Mouse (Mus musculus) lung, postnatal 0 days (tissue): ENCODE measurements at regions not wholly inside any gene's neighbourhood (a gene's known extent, or its start where the extent isn't known, plus 50 kb on each side); places are given as distances from the start of the nearest gene placed in this dataset. TPM values are rescaled to one million over a fixed set of nuclear protein-coding genes. Genes with fewer than 3 reads are reported as not detected.

Source experiments
- ATAC-seq: fragments of 200-750 bp; cut with Nextera tagmentation; 2 replicates; pipeline ENCODE4 v1.8.0; 2017; ENCODE audit warnings: moderate library complexity
- DNase-seq: peaks from one replicate; pipeline ENCODE4 v3.0.0-alpha.2; 2016; ENCODE audit warnings: low spot score
- H3K27ac ChIP-seq: fragments of 300-500 bp; sonication (generic); 2 replicates; pipeline ENCODE4 v1.5.1; 2014; ENCODE audit warnings: antibody characterized with exemption, mild to moderate bottlenecking, low read length, mixed read lengths
- H3K27me3 ChIP-seq: fragments of 300-500 bp; sonication (generic); replicated peaks from 2 replicates; pipeline ENCODE4 v1.6.1; 2014; ENCODE audit warnings: low read length, mixed read lengths; ENCODE audit not compliant: insufficient read depth
- H3K36me3 ChIP-seq: fragments of 300-500 bp; sonication (generic); 2 replicates; pipeline ENCODE4 v1.6.1; 2014; ENCODE audit warnings: low read length, mixed read lengths; ENCODE audit not compliant: insufficient read depth
- H3K4me1 ChIP-seq: fragments of 300-500 bp; sonication (generic); 2 replicates; pipeline ENCODE4 v1.6.1; 2014; ENCODE audit warnings: antibody characterized with exemption, low read depth, low read length, mixed read lengths; ENCODE audit not compliant: insufficient read depth
- H3K4me2 ChIP-seq: fragments of 300-500 bp; sonication (generic); replicated peaks from 2 replicates; pipeline ENCODE4 v1.6.1; 2014; ENCODE audit warnings: low read depth, mild to moderate bottlenecking, low read length, moderate library complexity, mixed read lengths
- H3K4me3 ChIP-seq: fragments of 300-500 bp; sonication (generic); 2 replicates; pipeline ENCODE4 v1.5.1; 2014; ENCODE audit warnings: low read depth, low read length
- H3K9ac ChIP-seq: fragments of 300-500 bp; sonication (generic); replicated peaks from 2 replicates; pipeline ENCODE4 v1.6.1; 2014; ENCODE audit warnings: low read depth, mild to moderate bottlenecking
- H3K9me3 ChIP-seq: fragments of 300-500 bp; sonication (generic); 2 replicates; pipeline ENCODE4 v1.6.1; 2016; ENCODE audit warnings: low read length, mixed read lengths
- CTCF ChIP-seq: IDR thresholded peaks from 2 replicates; pipeline ENCODE4 v1.5.1; 2016; ENCODE audit warnings: antibody characterized with exemption, mild to moderate bottlenecking
- EP300 ChIP-seq: IDR thresholded peaks from 2 replicates; pipeline ENCODE4 v1.6.1; 2016; ENCODE audit warnings: antibody characterized with exemption, mild to moderate bottlenecking, control low read depth
- WGBS: fragments of 180-500 bp; shearing (Covaris S2); extraction: QIAGEN DNeasy Blood & Tissue Kit; methylation state at CpG from one replicate; pipeline ENCODE4 v1.1.7; 2014; 5-methylcytosine and 5-hydroxymethylcytosine counted together
- microRNA-seq: library from miRNA; unstranded; fragments of <30 nt; microRNA quantifications from one replicate; pipeline ENCODE4, GENCODE M21; 2016

GRCm38 (mm10) chr5:7820592-7820991 lies 139.7 kb upstream of the Steap4 start:
- Histone ChIP-seq H3K27ac (no peak overlapping the region), H3K4me3 (no peak overlapping the region), H3K9ac (no peak overlapping the region), H3K4me2 (no peak overlapping the region), H3K4me1 (no peaks in the 10 kb centered on the region), H3K9me3 (no peaks in the 10 kb centered on the region), H3K36me3 (no peaks in the 10 kb centered on the region), H3K27me3 (no peaks in the 10 kb centered on the region)
- DNase-seq (no peak), ATAC-seq (no peak)
- 30% methylated on average over 5 of the region's 5 CpGs for WGBS
- peak; percentile 44 for TF ChIP-seq CTCF
- TF ChIP-seq EP300 = no peak

GRCm38 (mm10) chr5:7821700-7822099 lies 138.6 kb upstream of the Steap4 start:
- no peak for ATAC-seq
- no peaks in the 10 kb centered on the region for H3K4me1 ChIP-seq
- no peak overlapping the region for H3K9ac ChIP-seq
- no peaks in the 10 kb centered on the region for H3K36me3 ChIP-seq
- DNase-seq = no peak
- no peaks in the 10 kb centered on the region for H3K9me3 ChIP-seq
- no peak overlapping the region for H3K4me2 ChIP-seq
- no peak for TF ChIP-seq CTCF
- TF ChIP-seq EP300 = no peak
- 49% methylated on average over 3 of the region's 3 CpGs for WGBS
- no peaks in the 10 kb centered on the region for H3K27me3 ChIP-seq
- no peak overlapping the region for H3K4me3 ChIP-seq
- no peak overlapping the region for H3K27ac ChIP-seq

DNA sequence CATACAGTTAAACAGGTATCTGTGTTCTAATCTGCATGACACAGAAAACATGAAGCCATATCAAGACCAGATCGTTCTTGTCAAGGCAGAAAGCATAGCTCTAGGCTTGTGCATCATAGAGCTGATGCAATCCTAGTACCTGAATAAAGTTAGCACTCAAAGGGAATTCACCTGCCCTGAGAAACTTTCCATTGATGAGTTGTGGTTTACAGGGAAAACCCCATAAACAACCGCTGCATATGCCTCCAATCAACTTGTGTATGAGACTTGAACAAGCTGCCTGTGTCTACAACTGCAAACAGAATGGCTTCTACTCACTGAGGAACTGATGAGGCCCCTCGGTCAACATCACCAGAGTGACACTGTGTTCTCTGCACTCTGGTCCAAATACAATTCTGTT lies 130.6 kb upstream of the Steap4 start:
- no peaks in the 10 kb centered on the region for H3K9me3 ChIP-seq
- H3K27me3 ChIP-seq = no peaks in the 10 kb centered on the region
- no peak overlapping the region for H3K4me2 ChIP-seq
- no peaks in the 10 kb centered on the region for H3K36me3 ChIP-seq
- H3K4me1 ChIP-seq = no peaks in the 10 kb centered on the region
- H3K4me3 ChIP-seq = no peak overlapping the region
- H3K27ac ChIP-seq = no peak overlapping the region
- DNase-seq (no peak), ATAC-seq (no peak)
- TF ChIP-seq EP300 (no peak), CTCF (no peak)
- H3K9ac ChIP-seq = no peak overlapping the region
- WGBS = 66% methylated on average over 3 of the region's 3 CpGs

GRCm38 (mm10) chr5:7833812-7834211 lies 126.4 kb upstream of the Steap4 start:
- no peaks in the 10 kb centered on the region for H3K4me1 ChIP-seq
- no peak overlapping the region for H3K4me2 ChIP-seq
- H3K27ac ChIP-seq = no peak overlapping the region
- no peak overlapping the region for H3K4me3 ChIP-seq
- DNase-seq = no peak
- H3K36me3 ChIP-seq = no peaks in the 10 kb centered on the region
- no peak for TF ChIP-seq EP300
- TF ChIP-seq CTCF = no peak
- H3K27me3 ChIP-seq = no peaks in the 10 kb centered on the region
- no peaks in the 10 kb centered on the region for H3K9me3 ChIP-seq
- no peak overlapping the region for H3K9ac ChIP-seq
- WGBS = 88% methylated on average over 1 of the region's 1 CpGs
- no peak for ATAC-seq

DNA sequence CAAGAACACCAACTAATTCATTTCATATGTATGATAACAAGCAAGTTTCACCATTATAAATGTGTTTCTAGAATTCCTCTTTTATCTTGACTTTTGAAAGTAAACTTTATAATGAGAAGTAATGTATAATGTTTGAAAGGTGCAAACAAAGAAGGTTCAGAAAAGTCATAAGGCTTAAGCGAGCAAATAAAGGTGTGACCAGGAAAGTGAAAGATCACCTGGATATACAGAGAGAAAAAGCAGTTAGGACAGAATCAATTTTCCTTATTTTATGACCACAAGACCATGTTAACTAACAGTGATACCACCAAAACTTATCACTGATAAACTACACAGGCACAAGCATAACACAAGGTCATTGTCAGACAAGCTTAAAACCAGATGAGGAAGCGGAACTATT lies 97.2 kb upstream of the Steap4 start:
- Histone ChIP-seq H3K27me3 (no peaks in the 10 kb centered on the region), H3K9ac (no peak overlapping the region), H3K4me2 (no peak overlapping the region), H3K9me3 (no peaks in the 10 kb centered on the region), H3K4me3 (no peak overlapping the region), H3K36me3 (no peaks in the 10 kb centered on the region), H3K27ac (no peak overlapping the region), H3K4me1 (no peaks in the 10 kb centered on the region)
- DNase-seq = no peak
- no peak for TF ChIP-seq CTCF
- no peak for TF ChIP-seq EP300
- 73% methylated on average over 2 of the region's 2 CpGs for WGBS
- no peak for ATAC-seq

DNA sequence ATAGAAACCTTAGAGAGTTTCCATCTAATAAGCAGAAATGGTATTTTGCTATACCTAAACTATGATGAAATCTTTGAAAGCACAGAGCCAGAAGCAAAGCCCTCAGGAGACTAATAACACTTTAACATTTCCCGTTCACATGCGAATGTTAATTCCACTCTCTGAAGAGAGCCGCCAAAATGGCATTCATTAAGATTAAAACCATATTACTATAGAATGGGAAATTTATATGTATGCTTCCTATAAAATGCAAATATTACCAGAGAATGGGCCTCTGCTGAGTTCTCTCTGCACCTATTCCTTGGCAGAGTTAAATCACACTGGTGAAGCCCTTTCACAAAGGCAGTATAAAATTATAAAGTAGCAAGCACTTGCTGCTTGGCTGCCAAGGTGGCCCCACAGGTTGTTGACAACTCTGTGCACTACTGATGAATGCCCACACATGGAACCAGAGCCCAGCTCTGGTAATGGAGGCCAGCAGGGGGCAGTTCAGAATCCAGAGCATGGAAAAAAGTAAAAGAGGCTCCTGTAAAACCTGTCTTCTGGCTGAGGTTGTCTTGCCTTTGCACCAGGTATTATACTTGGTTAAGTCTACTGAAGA lies 94.1 kb upstream of the Steap4 start:
- WGBS = 89% methylated on average over 3 of the region's 3 CpGs
- no peak overlapping the region for H3K4me3 ChIP-seq
- H3K9me3 ChIP-seq = no peaks in the 10 kb centered on the region
- no peak for DNase-seq
- H3K9ac ChIP-seq = no peak overlapping the region
- H3K36me3 ChIP-seq = no peaks in the 10 kb centered on the region
- no peaks in the 10 kb centered on the region for H3K4me1 ChIP-seq
- no peaks in the 10 kb centered on the region for H3K27me3 ChIP-seq
- H3K4me2 ChIP-seq = no peak overlapping the region
- TF ChIP-seq EP300 = no peak
- no peak for TF ChIP-seq CTCF
- no peak for ATAC-seq
- no peak overlapping the region for H3K27ac ChIP-seq

DNA sequence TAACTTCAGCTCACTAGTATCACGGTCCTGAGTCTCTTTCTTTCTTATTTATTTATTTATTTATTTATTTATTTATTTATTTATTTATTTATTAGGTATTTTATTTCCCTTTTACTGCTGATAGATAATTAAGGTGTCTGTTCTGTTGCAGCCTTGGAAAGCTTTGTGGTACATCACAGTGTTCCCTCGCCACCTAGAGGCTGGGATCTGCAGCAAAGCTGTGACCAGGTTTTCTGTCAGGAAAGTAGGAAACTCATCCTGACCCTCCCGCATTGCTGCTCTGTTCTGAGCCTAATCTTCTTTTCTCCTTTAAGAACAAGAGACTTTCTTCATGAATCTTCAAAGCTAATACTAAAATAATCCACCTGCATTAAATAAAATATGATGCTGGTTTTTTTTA lies 60.7 kb upstream of the Steap4 start:
- WGBS = 72% methylated on average over 3 of the region's 3 CpGs
- H3K27me3 ChIP-seq = no peaks in the 10 kb centered on the region
- no peaks in the 10 kb centered on the region for H3K36me3 ChIP-seq
- no peak for ATAC-seq
- DNase-seq = no peak
- no peaks in the 10 kb centered on the region for H3K4me1 ChIP-seq
- no peaks in the 10 kb centered on the region for H3K9me3 ChIP-seq
- TF ChIP-seq CTCF = peak; percentile 41
- no peak for TF ChIP-seq EP300
- no peak overlapping the region for H3K9ac ChIP-seq
- no peak overlapping the region for H3K4me2 ChIP-seq
- no peak overlapping the region for H3K27ac ChIP-seq
- H3K4me3 ChIP-seq = no peak overlapping the region

Small RNA genes lying in the stretch of these regions (microRNA-seq; reads per million reads assigned to microRNA genes)
- gene Gm22196 = not detected
